Mouse (Mus musculus): ENCODE measurements around the gene 2310009B15Rik.

2310009B15Rik gene

DNA sequence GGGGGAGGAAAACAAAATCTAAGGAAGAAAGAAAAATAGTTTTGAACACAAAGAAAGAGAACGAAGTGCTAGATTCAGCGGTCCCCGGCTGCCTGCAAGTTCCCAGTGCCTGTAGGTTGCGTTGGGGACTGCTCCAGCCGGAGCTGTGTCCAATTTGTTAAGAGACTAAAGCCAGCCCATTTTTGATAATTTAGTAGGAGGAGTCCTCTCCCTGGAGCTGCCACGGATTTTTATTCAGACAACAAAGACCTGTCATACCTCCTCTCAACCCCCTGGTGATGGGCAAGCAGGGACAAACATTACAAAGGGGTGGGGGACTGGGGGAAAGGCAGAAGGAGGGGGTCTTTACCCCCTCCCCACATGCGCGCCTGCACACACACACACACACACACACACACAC, 14.3 kb downstream of the 2310009B15Rik start:
- no peak for DNase-seq (ENCODE audit: low read depth, low spot score)

- DNase-seq (ENCODE audit: low read depth, low spot score) = peak; percentile 64
Measured at GRCm38 (mm10) chr1:138841306-138842095, 15.2 kb downstream of the 2310009B15Rik start.

- DNase-seq (ENCODE audit: low read depth, low spot score) = no peak
Measured at GRCm38 (mm10) chr1:138840440-138841305, 16.0 kb downstream of the 2310009B15Rik start.

- DNase-seq (ENCODE audit: low read depth, low spot score) = no peak
Measured at GRCm38 (mm10) chr1:138839809-138840430, 16.7 kb downstream of the 2310009B15Rik start.

- no peak for DNase-seq (ENCODE audit: low read depth, low spot score)
Measured at GRCm38 (mm10) chr1:138839291-138839690, 17.4 kb downstream of the 2310009B15Rik start.

DNA sequence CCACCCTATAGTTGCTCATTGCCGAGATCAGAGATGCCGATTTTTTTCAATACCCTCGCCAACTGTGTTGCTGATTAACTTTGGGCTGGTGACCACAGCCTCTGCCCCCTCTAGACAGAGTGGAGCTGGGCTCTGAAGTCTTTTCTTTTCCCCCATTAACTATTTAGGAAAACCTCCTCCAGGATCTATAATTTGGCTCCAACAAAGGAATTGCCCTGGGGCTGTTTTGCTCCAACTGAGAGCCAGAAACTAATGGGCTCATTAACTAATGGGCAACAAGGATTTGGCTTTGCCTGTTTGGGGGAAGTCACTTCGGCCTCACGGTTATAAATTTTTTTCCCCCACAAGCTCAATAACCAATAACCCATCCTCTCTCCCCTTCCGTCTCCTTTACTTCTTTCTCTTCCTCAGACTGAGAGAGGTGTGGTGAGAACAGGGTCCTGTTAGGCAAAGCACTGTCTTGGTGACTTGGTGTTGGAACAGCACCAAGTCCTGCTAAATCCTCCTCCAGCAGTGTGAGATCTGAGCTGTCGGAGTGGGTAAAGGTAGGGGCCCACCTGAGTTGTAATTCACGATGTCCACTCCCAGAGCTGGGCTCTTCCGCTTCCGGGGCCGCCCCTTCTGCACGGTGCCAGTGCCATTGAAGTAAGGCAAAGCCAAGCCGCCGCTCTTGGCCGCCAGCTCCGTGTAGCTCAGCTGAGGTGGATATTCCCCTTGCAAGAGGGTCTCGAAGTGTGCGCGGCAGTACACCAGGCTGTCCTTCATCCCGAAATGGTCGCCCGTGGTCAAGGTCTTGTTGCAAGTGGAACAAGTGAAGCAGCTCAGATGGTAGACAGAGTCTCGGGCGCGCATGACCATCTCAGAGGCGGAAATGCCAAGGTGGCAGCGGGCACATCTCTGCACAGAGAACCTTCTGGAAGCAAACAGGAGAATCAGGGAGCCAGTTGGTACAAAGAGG, 18.6 kb downstream of the 2310009B15Rik start:
- DNase-seq (ENCODE audit: low read depth, low spot score) = no peak

- DNase-seq (ENCODE audit: low read depth, low spot score) = no peak
Measured at GRCm38 (mm10) chr1:138835355-138835900, 21.2 kb downstream of the 2310009B15Rik start.

DNA sequence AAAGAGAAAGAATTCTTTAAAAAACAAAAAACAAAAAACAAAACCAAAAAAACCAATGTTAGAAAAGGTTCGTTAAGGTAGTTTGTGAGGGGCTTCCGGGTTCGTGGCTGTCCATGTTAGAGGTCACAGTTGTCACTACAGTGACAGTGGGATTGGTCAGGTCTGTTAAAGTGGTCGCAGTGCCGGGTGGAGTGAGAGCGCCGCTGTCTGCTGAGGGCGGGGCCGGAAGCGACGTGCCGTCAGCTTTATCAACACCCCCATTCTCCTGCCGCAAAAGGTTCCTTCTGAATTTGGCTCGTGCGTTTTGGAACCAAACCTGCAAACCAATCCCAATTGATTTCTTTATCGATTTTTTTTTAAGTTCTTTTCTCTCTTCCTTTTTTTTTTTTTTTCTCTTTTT, 25.3 kb downstream of the 2310009B15Rik start:
- DNase-seq (ENCODE audit: low read depth, low spot score) = peak; percentile 61

GRCm38 (mm10) chr1:138826841-138827240, 29.8 kb downstream of the 2310009B15Rik start:
- DNase-seq (ENCODE audit: low read depth, low spot score) = no peak

DNA sequence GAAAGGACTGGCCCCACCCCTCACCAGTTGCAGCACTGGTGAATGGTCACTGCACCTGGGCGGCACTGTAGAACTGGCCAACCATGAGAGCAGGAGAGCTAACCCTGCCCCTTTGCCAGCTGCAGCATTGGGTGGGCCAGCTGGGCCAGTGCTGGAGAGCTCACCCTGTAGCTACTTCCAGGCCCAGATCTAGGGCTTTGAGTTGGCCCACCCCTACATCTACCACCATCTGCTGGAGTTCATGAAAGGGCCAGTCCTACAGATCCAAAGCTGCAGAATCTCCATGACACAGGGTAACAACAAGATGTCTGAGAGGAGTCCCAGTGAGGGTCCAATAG, 33.7 kb downstream of the 2310009B15Rik start:
- DNase-seq (ENCODE audit: low read depth, low spot score) = no peak

- DNase-seq (ENCODE audit: low read depth, low spot score) = no peak
Measured at GRCm38 (mm10) chr1:138822255-138822984, 34.2 kb downstream of the 2310009B15Rik start.

Data from mesoderm, embryonic 11.5 days (tissue).